Mouse (Mus musculus) c-Kit-negative CD71-positive TER-119-positive erythroid progenitor cells, embryonic 14.5 days (primary cell): ENCODE results near the gene Asic4.
A peak's percentile ranks its signal among the peaks of the same experiment; 100 is the strongest.

Experiments
- DNase-seq: peaks from one replicate; pipeline ENCODE4 v3.0.0-alpha.2; 2013; ENCODE audit warnings: low read depth, low spot score

Asic4 gene

DNA sequence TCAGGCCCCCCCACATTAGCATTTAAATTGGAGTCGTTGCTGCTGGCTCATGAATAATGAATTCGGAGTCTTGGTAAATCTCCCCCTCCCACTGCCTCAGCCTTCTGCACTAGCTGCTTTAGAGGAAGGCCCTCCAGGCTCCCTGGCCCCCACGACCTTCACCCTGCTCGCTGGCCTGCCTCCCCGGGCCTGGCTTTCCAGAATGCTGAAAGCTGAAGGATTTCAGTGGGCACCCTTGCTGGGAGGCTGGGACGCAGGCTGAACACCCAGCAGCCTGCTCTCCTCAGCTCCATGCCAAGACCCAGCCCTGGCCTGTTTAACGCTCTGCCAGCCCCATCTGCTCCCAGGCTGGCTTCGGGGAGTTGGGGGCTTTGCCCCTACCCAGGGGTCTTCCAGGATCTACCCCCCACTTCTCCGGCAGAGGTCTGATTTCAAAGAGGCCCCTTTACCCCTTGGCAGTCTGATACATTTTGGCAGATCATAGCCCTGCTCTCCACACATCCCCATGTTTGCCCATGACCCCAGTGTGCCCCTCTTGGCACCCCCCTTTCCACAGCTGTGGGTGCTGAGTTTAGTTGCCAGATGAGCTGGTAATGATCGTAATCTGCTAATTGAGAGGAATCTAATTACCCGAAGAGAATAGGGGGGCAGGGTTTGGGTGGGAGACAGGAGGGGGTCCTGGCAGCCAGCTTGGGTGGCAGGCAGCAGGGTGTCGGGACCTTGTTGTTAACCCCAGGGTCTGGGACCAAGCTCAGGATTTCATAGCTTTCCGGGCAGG lies 6.8 kb upstream of the Asic4 start:
- no peak for DNase-seq

DNA sequence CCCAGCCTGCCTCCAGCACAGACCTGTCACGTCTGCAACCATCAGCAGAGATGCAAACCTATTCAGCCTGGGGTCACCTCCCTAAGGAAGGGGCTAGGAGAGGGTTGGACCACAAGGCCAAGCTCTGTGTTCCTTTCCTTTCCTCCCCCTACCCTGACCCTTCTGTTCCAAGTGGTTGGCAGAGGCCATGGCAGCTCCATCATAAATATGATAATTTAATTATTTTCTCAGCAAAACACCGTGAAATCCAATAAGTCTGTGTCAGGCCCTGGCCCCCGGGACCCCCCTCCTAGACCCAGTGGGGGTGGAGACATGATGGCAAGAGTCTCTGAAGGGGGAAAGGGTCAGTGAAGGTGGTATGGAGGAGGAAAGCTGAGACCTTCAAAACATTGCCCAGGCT lies 6.0 kb upstream of the Asic4 start:
- DNase-seq, result no peak

DNA sequence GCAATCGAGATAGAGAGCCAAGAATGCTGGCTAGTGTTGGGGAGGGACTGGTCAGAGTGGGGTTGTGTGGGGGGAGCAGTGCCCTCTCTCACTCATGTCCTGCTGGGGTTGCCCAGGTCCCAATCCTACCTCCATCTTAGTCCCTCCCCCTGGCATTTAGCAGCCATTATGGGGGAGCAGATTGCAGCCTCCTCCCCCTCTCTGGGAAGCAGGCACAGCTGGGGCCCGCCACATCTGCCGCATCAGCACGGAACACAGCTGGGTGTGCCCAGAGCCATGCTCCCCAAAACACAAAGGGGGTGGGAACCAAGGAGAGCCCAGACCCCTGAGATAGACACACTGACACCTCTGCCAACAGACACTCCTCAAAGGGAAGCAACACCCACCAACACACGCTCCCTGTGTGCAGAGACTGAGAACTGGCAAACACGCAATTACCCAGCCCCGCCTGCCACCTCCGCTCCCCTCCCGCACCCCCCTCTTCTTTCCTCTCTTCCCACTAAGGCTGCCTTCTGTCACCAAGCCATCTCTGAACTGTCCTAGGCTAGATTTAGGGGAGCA lies 5.0 kb upstream of the Asic4 start:
- DNase-seq, result no peak

DNA sequence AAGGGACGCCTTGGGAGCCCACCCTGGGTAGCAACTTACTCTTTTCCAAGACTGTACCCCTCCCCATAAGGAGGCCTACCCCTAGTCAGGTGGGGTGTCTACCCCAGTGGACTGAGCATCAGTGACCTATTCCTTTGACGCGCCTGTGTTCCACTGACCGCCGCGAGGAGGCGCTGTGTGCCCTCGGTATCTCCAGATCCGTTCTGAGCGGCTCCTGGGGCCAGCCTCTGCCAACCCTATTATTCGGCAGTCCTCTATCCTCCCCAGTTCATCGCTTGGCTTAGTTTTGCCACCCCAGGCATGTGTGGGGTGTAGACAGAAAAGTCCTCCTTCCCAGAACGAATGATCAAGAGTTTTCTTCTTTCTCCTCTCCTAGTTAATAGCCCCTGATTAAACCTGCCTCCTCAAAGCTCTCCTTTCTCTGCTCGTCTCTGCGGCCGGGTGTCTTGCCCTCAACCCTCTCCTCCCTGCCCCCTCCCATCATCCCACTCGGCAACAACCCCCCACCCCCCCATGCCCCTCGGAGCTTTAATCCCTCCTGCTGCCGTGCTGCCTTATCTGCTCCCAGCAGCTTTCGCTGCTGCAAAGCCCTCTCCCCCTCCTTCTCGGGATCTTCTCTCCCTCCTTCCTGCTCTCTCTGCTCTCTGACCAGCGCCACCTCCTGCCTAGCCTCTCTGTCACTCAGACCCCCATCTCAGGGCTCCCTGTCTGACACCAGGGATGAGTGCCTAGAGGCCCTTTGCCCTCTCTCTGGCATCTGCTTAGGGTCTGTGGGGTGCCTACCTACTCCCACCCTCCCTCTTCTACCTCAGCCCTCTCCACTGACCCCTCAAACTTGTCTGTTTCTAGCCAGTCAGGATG lies 4.3 kb upstream of the Asic4 start:
- DNase-seq, result peak; percentile 51

DNA sequence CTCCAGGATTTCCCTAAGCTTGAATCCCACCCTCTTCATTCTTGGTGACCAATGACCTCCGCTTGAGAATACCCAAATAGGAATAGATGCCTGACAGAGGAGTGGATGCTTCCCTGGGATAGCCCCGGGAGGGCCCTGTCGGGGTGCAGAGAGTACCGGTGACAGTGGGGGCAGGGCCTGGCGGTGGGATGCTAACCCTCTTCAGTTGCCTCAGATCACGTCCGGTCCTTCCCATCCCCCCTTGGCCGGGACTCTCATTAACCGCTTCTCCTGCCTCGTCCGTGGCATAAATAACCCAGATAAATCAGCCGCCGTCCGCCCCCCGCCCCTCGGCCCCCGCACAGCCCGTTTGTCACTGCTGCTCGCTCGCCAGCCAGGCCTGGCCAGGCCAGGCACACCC lies 3.6 kb upstream of the Asic4 start:
- no peak for DNase-seq

DNA sequence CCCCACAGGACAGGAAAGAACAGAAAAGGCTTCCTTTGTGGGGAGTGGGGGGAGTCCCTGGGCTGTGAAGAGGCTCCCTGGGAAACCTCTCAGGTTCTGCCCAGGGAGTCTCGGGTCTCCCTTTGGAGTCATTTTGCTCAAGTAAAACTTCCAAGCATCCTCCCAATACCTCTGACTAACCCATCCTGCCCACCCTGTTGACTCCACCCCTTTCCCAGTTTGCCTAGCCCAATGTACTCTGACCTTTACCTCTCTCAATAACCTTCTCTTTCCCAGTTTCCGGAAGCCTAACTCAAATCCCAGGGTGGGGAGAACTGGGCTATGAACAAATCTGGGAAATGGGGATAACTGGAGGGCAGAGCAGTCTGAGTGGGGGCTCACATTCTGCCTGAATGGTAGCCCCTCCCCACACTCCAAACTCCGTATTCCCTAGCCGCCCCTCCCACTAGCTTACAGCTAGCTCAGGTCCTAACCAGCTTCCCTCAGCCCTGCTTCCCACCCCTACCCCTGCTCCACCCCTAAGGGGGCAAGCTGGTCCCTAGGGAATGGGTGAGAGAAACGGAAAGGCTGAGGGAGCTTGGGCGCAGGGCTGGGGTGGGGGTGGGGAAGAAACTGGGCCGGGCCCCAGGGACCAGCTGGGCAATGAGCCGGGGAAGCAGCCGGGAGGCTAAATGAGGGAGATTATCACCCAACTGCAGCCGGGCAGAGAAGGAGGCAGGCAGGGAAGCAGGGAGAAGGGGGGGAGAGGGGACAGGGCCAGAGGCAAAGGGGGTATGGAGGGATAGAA lies 2.8 kb upstream of the Asic4 start:
- DNase-seq, result no peak

DNA sequence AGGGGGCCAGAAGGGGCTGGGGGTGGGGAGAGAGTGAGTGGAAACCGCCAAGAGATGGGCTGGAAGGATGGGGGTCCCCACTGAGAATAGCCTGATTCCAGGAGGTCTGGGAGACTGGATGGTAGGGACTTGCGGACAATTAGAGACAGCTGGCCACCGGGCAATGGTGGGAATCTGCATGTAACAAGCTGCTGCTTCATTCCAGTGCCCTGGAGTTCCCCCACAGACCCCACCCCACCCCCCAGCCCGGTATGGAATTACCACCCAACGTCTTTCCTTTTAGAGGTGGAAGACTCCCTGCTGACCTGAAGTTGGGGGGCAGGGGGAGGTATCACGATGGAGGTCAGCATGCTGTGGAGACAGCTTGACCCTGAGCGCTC lies 2.2 kb upstream of the Asic4 start:
- no peak for DNase-seq

DNA sequence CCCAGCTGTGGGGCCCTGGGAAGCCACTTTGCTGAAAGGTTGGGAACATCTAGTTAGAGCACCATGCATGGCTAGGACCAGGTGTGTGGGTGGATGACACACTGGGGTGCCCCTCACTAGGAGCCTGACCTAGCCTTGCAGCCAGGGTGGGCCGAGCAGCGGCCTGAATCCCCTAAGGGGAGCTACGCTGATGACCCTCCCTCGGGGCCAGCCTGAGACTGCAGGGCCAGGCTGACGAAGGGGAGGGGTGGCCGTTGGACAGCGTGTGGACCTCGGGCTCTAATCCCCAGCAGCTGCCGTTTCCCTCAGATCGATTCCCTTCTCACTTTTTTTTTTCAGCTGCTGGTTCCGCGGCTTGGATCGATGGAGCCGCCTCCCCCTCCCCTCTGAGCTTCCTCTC lies 1.3 kb upstream of the Asic4 start:
- DNase-seq, result no peak

DNA sequence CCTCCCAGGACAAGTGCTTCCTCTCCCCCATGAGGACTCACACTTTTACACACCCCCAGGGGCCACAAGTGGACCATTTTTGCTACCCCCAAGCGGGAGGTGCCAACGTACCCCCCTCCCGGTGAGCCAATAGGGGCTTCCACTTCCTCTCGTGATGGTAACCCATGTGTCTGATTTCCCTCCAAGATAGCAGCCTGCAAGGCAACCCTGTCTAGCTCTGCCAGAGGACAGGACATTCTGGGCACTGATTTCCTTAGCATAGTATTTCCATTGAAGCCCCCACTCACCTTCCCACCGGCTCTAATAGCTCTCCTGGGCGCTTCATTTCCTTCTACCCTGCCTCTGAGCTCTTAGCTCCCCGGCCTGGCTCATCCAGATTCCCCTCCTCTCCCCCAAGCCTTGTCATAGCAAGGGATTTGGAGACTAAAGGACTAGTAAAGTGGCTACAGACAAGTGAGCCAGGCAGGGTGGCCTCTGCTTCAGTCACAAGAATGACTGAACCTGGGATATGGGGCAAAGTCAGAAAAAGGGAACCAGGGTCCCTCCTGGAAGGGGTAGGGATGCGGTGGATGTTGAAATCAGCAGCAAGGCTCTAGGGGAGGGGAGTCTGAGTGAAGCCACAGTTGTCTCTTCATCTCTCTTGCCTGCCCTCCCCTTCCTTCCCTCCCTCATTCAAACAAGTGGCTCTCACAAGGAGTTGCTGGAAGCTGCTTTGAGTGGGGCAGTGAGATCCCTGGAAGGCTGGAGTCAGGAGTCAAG lies 680 bp upstream of the Asic4 start:
- no peak for DNase-seq

DNA sequence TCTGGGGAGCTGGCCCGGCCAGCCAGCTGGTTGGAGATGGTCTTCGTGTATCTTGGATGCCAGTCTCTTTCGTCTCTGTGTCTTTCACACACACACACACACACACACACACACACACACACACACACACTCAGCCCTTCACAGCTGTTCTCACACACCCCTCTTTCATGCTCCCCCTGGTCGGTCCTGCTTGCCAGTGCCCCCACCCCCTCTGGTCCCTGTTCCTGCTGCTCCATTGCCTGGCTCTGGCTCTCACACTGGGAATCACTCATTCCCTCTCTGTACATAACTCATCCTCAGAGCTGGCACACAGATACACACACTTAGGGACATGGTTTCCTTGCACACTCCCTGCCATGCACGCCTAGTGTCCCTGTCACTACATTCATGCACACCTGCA lies 1.7 kb downstream of the Asic4 start:
- no peak for DNase-seq

DNA sequence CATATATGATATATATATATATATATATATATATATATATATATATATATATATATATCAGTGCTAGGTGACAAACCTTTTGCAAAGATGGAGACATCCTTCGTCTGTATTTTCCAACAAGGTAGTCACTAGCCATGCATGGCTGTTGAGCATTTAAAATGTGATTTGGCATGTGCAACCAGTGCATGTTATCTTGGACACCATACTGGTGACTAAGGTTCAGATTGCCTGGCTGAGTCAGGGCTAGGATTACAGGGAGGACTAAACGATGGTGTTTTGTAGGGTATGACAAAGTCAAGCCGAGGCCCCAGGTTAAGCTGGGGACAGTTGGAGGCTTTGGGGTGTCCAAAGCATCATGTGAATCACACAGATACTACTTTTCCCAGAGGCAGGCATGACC lies 5.2 kb downstream of the Asic4 start:
- DNase-seq, result no peak

DNA sequence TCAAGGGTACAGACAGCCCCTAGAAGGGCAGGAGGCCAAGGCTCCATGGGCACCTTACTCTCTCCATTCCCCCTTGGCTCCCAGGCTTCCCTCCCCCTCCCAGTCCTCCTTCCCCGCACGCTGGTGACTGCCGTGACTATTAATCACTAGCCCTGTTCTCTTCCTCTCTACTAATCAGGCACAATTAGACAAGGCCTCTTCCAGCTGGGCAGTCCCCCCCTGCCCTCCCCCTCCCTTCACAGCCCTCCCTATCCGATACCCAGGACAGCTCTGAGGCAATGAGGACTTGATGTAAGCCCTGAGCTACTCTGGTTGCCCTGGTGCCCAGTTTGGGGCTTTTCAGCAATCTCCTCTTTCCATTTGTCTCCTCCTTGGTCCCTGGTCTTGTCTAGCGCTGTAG lies 5.7 kb downstream of the Asic4 start:
- DNase-seq, result no peak

DNA sequence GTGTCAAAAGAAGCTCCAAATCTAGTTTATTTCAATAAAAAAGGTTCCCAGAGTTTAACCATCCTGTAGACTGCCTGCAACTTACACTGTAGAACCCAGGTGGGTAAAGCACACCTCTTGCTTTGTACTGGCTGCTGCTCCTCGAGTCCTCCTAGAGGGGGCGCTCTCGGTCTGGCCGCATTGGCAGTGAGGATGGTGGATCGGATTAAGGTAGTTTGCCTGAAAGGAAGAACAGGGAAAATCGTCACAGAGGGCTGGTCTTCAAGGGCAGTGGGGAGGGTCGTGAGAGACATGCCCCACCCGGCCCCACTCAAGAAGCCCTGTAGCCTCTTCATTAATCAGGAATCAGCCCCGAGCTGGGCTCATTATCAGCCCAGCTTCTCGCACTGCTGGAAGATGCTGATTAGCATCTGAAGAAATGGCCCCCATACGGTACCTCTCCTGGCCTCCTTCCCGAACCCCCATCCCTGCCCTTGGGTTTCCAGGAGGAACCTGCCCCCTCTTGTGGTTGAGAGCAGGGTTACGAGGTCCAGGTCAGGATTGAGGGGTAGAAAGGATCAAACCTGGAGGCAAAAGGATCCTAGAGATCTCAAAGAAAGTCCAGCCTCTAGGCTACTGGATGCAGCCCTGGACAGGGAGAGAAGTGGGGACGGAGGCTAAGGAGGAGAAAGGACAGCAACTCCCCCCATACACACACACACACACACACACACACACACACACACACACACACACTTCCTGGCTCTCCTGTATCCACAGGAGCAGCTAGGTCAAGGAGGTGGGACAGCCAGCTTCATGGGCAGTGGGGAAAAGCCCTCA lies 6.7 kb downstream of the Asic4 start:
- DNase-seq, result no peak

DNA sequence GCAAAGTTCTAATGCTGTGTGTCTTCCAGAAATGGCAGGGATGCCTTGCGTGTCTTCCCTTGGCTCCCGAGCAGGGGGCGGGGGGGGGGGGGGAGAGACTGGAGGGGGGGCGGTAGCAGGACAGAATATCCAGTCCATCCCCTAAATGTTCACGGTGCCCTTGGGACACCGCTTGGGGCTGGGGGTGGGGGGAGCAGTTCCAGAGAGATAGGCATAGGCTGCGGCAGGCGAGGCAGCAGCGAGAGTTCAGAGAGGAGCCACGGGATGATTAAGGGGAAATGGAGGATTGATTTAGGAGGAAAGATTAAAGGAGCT lies 7.4 kb downstream of the Asic4 start:
- DNase-seq, result no peak

DNA sequence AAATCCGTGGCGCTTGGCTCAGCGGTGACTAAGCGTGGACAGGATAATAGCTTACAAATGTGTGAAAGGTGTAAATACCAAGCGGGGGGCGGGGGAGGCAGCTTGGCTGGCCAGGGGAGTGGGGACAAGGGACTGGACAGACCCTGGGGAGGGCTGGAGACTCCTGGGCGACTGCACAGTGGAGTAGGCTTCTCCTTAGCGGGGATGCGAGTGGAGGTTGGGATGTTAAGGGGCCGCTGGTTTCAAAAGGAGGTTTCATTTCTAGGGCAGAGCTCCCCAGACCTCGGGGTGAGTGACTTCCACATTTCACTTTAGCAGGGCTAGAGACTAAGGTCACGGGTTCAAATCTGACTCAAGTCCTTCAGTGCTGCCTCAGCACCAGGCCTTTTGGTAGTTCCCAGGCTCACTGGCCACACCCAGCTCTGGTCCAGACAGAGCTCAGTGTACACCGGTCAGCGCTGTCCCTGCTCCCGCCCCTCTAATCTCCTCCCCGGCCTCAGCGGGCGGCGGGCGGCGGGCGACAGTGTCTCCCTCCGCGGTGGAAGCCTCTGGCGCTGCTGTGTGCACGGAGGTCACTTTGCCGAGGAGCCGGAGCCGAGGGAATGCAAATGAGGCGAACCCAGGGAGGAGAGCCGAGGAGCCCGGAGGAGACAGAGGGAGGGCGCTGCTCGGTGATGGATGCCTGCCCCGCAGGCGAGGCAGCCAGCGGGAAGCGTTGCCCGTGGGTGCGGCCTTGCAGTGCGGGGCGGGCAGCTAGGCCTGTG lies 8.0 kb downstream of the Asic4 start:
- no peak for DNase-seq

DNA sequence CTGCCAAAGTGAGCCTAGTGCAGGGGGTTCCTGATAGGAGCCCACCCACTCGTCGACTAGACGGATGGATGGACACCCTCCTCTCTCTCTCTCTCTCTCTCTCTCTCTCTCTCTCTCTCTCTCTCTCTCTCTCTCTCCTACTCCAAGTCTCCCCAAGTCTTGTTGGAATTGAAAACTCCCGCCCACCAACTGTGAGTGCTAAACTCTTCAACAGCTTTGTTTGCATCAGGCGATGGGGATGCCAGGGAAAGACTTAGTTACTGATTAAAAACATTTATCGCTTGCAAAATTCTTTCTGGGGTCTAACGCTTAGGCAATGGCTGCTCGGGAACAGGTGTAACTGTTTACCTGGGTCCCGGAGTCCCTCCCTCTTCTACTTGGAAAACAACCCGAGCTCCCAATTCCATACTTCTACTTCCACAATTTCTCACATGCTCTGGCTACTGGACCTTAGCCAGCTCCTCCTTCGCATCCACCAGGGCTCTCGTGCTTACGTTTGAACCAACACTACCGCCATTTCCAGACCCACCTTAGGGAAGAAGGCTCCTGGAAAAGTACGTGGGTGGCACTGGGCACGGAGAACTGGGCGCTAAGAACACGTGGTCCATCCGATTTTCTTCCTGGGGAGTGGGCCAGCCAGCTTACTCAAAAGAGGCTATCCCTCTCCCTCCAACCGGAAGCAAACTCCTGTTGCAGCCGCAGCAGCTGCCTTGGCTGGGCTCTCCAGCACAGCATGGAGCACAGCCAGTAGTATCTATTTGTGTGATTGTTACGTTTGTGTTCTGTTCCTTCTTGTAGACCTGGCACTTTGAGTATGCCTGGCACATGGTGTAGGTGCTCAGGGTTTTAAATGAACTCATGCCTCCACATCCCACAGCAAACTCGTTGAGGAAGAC lies 8.8 kb downstream of the Asic4 start:
- no peak for DNase-seq

DNA sequence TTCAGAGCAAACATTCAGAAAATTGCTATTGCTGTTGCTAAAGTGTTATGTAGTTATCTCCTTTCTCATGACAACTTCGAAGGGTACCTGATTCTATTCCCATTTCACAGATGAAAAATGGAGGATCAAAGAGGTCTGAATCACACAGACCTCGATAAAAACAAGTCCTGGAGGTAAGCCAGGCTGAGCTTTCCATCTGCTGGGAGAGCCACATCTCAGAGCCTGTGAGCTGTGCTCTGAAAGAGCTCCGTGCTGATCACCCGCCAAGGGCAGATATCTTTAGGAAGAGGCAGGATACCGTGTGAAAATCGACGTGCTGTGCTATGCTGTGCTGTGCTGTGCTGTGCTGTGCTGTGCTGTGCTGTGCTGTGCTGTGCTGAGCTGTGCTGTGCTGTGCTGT lies 10.1 kb downstream of the Asic4 start:
- no peak for DNase-seq

DNA sequence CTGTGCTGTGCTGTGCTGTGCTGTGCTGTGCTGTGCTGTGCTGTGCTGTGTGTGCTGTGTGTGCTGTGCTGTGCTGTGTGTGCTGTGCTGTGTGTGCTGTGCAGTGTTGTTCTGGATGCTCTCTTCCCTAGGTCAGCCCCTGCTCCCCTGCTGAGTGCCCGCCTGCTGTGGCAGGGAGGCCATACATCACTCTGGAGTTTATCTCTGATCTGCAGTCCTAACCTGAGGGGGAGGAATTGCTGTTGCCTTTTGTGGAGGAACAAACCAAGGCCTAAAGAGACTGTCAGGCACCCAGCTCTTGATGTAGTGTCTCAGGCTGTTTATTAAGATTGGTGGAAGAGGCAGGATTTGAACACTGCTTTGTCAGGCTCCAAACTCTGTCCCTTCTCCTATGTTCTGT lies 12.4 kb downstream of the Asic4 start:
- DNase-seq, result no peak

DNA sequence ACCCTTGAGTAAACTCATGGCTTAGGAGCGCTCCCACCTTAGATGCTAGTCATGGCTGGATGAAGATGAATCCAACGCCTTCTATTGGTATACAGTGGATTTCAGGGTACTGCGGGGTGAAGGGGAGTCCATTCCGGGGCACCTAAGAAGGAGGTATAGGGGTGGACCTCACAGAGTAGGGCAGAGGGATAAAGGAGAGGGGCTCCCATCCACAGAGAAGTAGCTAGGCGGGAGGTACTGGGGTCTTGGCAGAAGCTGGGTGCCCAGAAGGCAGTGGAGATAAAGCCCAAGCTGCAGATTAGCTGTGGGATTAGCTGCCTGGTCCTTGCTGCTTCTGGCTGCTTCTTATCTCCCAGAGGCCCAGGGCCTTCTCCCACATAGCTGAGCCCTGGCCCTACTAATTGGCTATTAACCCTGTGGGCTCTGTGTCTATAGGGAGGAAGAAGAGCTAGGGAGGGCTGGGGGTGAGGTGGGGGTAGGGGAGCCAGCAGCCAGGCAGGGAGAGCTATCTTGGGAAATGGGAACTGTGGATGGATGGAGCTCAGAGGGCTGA lies 13.5 kb downstream of the Asic4 start:
- no peak for DNase-seq
